Mouse (Mus musculus) telencephalon, adult 2 months (tissue): Measurements from ENCODE around the gene Nr0b2.

Source experiments
- DNase-seq: peaks from one replicate; pipeline ENCODE4 v3.0.0-alpha.2; 2011; ENCODE audit warnings: low read depth, low spot score

Nr0b2 gene

DNA sequence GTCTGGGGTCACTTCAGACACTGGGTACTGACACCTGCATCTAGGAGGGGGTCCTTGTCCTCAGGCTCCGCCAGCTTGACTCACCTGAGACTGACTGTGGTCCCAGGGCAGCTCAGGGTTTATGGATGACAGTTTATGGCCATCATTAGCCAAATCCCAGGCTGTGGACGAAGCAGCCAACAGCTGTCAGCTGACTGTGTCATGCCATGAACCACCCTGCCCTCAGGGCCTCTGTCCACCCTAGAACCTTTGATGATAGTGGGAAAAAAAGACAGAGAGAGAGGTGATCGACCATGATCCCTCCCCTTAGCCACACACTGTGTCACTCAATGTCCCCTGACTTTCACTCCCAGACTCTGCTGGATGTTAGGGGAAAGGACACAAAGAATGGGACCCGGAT, 8.4 kb downstream of the Nr0b2 start:
- no peak for DNase-seq

DNA sequence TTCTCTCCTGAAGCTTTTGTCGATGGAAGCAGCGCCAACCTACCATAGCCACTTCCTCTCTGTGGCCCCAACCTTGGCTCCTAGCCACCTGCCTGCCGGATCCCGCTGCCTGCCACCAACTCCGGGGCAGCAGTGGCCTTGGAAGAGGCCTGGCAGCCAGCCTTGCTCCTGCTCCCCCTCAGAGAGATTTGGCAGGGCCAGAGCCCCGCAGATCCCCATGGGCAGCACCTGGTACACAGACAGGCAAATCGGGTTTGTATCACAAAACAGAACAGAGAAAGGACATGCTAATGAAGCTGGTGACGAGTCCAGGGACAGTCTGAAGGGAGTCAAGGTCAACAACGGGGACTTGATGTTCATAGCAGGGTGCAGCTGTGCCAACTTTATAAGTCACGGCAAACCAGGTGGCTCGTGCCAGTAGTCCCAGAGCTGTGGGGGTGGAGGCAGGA, 10.0 kb downstream of the Nr0b2 start:
- no peak for DNase-seq

DNA sequence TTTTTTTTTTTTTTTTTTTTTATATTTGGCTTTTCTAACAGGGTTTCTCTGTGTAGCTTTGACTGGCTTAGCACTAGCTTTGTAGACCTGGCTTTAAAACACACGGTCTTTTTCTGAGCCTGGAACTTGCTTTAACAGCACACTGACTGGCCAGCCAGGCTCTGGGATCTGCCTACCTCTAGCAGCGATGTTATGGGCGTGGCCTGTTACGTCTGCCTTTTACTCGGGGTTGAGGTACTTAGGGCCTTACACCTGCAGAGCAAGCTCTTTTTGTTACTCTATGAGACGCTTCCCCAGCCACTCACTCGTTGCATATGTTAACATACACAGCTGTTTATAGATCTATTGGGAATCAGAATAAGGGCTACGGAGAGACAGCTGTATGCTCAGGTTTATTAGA, 14.1 kb downstream of the Nr0b2 start:
- DNase-seq, result no peak

DNA sequence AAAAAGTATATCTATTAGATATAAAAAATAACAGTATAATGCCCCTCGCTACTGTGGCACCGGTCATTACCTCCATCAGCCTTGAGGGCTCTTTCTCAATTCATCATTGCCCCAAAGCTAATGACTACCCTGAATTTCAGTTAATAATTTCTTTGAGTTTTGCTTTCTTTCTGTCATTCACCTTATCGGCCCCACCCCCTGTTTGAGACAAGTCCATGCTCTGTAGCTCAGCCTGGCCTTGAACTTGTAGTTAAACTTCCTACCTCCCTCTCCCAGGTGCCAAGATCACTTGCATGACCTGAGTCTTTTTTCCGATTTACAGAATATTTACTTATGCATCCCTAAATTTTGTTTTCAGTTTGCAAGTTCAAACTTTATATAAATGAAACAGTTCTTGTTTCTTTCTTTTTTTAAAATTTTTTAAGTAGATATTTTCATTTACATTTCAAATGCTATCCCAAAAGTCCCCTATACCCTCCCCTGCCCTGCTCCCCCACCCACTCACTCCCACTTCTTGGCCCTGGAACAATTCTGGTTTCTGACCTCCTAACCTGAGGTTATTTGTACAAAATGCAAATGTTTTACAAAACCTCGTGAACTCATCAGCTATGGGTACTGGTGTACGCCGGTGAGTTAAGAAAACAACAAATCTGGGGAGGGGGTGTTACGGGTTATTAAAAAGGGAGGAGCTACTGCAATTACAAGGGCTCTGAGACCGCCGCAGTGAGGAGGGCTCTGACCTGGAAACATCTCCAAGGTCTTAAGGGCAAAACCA, 16.3 kb downstream of the Nr0b2 start:
- DNase-seq, result no peak

DNA sequence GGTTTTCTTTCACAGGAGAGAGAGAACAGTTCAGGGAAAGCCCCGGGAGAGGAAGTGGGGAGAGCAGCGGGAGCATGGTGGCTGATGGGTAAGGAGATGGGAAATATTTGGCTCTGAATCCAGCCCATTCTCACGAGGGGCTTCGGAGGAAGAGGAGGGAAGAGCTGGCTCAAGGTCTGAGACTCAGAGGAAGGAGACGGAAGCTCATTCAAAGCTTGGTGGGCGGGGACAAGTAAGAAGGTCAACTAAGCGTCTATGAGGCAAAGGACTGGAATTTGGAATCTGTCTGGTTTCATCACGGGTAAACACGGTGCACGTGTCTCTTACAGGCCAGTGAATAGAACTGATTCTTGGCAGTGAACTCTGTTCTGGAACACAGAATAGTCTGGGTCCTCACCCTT, 16.9 kb downstream of the Nr0b2 start:
- no peak for DNase-seq

DNA sequence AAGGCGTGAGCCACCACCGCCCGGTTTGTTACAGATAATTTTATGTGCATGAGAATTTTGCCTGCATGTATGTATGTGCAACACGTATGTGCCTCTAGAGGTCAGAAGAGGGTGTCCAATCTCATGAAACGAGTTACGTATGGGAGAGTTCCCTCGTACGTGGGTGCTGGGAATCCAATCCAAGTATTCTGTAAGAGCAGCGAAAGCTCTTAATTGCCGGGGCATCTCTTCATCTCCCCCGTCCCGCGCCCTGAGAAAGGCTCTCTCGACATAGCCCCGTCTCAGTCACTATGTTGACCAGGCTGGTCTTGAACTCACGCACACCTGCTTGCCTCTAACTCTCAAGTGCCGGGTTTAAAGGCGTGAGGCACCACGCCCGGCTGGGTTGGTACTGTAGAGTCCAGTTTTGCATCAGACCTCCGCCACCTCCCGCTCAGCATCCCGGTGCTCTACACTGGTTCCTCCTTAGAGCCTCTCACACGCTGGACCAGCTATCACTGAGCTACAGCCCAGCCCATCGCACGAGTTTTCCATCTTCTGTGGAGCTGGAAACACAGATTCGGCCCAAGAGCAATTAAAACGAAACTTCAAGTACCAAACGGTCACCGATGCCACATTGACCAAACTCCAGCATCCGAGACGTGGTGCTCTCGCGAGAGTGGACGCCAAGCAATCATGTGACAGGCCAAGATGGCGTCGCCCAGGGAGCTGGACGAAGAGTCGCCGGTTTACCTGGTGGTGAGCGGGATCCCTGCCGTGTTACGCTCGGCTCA, 21.1 kb downstream of the Nr0b2 start, which contains the start of gene Gpatch3:
Gene Gpatch3, plus strand, starts transcription at position 676 of the 773 bp plus-strand sequence.
- peak; percentile 85 for DNase-seq

DNA sequence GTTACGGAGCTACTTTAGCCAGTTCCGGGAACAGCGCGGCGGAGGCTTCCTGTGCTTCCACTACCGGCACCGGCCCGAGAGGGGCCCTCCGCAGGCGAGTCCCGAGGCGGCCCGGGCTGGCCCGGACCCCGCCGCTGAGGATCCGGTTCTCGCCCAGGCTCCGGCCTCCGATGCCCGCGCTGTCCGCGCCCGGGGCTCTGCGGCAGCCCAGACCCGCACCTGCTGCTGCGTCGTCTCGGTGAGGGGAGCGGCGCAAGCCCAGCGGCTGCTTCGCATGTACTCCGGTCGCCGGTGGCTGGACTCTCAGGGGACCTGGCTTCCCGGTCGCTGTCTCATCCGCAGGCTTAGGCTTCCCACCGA, 21.6 kb downstream of the Nr0b2 start:
- no peak for DNase-seq

DNA sequence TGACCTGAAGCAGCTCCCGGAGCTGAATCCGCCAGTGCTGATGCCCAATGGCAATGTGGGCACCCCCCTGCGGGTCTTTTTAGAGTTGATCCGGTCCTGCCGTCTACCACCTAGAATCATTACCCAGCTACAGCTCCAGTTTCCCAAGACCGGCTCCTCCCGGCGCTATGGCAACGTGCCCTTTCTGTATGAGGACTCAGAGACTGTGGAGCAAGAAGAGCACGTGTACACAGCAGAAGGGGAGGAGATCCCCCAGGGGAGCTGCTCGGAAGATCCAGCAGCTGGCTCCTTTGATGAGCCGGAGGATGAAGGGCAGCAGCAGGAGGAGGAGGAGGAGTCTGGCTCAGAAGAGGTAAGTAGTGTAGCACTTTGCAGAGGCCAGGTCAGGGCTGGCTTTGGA, 24.8 kb downstream of the Nr0b2 start:
- DNase-seq, result no peak

DNA sequence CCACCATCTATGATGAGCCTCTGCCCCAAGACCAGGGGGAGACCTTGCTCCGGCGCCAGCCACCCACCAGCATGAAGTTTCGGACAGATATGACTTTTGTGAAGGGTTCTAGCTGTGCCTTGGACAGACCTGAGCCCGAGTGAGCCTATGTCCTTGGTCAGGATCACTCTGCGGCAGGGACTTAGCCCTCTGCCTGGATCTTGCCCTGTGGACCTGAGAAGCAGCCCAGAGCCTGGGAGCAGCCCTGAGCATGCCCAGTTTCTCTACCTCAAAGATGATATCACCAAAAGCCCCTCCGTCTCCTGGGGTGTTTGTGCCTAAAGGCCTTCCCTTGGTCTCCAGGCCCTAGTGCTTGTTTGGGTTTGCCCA, 30.5 kb downstream of the Nr0b2 start:
- DNase-seq, result no peak

DNA sequence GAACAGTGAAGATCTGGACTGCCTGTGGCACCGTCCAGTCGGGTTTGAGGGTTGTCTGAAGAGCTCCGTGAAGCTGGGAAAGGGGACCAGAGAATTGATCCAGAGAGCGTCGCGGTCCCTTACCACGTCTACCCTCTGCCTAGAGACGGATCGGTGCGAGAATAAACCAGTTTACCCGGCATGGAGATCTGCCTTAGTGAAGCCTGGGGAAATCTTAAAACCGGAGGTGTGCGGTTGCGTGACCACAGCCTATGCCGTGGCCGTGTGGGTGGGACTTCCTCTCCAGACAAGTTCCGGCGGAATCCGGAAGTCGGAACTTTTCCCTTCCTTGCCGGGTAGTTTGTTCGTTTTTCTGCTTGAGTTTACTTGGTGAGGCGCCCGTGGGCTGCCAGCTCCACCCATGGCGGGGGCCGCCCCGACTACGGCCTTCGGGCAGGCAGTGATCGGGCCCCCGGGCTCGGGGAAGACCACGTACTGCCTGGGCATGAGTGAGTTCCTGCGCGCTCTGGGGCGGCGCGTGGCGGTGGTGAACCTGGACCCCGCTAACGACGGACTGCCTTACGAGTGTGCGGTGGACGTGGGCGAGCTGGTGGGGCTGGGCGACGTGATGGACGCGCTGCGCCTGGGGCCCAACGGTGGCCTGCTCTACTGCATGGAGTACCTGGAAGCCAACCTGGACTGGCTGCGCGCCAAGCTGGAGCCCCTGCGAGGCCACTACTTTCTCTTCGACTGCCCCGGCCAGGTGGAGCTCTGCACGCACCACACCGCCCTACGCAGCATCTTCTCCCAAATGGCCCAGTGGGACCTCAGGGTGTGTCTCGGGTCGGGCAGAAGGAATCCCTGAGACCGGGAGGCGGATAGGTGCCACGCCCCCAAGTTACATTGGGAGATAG, 31.1 kb downstream of the Nr0b2 start, which contains the start of gene Gpn2:
Gene Gpn2, plus strand, starts transcription at position 304 of the 893 bp plus-strand sequence.
- DNase-seq, result peak; percentile 88

DNA sequence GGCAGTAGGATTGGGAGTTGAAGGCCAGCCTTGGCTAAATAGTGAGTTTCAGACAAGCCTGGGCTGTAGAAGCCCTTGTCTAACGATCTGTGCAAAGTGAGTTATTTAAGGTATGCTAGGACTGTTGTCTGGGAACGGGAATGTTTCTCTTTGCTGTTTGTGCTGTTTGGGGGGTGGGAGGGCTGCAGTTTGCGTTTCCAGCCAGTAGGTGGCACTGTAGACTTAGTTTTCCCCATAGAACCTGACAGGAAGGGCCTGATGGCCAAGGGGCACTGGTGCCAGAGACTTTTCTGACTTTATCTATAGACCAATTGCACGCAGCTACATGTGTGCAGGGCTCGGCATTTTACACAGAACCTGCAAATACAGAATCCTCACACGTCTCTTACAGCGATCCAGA, 39.4 kb downstream of the Nr0b2 start:
- DNase-seq, result no peak

DNA sequence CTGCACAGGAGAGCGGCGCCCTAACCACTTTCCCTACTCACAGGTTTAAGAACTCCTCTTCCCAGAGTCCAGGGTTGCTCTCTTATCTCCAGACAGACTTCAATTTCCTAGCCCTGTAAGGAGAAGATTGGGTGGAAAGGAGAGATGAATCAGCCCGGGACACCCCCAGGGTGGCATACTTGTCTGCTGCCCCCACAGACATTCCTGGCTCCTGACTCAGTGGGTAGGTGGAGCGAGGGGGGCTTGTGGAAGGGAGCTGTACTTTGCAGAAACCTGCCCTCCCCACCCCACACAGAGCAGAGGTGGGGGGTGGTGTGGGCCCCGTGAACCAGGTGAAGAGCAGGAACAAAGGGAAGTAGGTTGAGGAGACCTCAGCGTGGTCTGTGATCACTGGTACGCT, 42.4 kb downstream of the Nr0b2 start:
- DNase-seq, result no peak

DNA sequence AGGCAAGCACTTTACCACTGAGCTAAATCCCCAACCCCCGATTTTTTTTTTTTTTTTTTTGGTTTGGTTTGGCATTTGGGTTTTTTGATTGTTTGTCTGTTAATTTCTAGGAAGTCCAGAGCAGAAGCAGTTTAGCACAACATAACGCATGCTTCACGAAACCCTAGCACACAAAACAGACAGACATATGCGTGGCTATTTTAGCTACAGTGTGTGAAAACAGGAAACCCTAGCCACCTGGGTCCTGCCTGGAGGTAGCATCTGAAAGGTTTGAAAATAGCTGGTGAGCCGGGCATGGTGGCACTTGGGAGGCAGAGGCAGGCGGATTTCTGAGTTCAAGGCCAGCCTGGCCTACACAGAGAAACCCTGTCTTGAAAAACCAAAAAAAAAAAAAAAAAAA, 42.9 kb downstream of the Nr0b2 start:
- DNase-seq, result no peak

DNA sequence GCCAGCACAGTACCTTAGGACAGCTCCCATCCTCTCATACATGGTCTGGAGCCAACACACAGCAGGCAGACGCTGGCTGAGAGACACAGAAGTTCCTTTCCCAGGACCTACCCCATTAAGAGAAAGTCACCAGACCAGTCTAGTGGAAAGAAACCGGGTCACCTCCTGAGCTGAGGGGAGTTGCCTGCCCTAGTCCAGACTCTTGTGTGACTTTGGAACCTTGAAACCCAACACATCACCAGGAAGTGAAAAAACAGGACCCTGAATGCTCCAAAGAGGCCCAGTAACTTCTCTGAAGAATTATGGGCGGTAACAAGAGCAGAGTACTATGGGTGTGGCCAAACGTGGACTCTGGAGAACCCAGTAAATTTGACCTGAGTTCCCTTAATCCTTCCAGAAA, 45.4 kb downstream of the Nr0b2 start:
- no peak for DNase-seq

DNA sequence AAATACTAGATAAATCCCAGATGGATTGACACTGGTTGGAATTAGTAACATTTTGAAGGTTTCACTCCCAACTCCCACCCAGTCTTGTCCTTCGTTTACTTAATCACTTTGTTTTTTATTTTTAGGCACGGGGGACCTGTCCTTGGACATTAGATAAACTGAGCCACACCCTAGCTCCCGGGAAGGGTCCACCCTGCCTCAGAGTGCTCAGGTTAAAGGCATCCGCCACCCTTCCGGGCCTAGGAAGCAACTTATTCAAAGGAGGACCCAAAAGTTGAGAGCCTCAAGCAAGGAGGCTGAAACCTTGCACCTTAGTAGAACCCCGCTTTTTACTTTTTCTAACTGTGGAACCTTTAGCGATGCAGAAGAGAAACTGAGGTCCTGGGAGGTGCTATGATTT, 45.9 kb downstream of the Nr0b2 start:
- no peak for DNase-seq

DNA sequence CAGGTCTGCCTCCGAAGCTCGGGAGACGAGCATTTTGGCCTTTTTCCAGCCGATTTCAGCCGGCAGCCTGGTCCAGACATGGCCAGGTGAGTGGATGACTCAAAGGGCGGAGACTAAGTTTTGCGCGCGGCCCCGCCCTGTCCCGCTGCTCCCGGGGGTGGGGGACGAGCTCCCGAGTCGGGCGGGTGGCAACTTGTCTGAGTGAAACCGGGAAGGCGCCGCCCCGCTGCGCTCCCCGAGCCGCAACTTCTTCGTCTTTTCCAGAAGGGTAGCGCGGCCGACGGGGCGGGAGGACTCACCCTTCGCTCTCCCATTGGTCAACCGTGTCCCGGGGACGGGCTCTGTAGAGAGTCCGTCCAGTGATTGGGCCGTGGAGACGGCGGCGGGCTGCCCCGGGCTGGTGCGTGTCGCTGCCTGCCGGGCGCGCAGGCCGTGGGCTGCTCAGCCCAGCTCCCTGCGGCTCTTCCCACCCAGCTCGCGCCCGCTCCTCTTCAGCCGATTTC, 46.4 kb downstream of the Nr0b2 start:
- peak; percentile 40 for DNase-seq

DNA sequence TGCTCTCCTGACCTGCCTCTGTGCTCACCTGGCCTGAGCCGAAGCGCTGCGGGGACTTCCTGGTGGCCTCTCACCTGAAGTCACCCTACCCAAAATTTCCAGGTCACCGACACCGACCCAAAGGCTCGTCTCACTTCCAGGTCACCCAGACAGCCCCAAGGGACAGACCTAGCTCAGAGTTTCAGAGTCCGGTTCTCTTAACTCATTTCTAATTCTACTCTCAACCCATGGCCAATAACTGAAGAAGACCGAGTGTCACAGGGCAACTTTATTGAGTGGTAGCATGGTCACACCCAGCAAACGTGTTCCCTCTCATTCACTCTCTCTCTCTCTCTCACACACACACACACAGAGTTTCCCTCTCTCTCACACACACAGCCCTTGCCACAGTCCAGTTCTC, 47.1 kb downstream of the Nr0b2 start:
- no peak for DNase-seq

DNA sequence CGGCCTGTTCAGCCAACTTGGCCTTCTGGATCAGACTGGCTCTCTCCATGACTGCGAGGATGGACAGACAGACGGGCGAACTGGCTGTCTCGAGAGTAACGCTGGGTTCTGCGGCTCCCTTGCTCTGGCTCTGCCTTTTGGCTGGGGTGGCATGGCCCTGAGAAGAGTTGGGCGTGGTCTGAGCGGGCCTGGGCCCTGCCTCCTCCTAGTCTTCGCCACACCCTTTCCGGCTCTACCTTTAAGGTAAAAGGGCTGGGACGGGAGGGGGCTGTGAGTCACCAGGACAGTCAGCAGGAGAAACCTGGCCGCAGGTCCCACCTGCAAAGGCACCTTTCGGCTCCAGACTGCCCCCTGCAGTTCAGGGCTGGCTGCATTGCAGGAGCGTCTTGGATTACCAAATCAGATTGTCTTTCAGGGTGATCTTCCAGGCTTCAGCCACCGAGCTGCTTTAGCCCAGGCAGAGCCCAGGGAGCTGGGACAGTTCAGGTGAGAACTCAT, 48.6 kb downstream of the Nr0b2 start, which contains the start of gene Sfn:
Gene Sfn, minus strand, starts transcription at position 448 of the 498 bp plus-strand sequence.
- no peak for DNase-seq

DNA sequence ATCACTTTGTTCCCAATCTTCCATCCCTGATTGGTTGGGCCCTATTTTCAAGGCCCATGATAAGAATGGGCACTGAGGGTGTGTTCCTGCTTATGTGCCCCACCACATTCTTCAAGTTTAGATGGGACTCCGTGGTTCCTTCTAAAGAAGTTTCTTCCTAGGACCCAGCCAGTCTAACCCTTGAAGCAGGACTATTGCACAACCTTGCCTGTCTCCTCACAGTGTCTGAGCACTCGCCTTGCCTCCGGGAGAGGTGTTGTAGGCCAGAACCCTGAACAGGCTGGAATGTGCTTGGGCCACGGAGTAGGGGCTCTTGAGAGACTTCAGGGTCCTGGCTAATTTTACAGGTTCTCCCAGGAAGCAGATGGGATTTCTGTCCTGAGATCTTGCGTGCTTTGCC, 49.9 kb downstream of the Nr0b2 start:
- DNase-seq, result no peak

DNA sequence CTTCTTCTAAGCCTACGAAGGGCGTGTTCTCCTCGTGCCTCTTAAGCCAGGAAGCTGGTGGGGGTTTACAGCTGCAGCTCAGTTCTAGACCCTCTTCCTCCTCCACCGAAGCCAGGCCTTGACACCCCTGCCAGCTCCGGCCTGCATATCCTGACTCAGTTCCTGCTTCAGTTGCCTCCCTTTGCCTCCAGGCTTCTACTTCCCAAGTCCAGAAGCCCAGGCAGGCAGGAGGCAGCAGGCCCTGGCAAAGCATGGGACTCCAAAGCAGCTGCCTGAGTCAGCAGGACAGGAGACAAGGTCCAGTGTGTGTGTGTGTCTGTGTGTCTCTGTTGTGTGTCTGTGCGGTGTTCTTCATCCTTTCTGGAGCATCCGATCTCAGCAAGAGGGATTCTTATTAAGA, 51.0 kb downstream of the Nr0b2 start:
- no peak for DNase-seq

DNA sequence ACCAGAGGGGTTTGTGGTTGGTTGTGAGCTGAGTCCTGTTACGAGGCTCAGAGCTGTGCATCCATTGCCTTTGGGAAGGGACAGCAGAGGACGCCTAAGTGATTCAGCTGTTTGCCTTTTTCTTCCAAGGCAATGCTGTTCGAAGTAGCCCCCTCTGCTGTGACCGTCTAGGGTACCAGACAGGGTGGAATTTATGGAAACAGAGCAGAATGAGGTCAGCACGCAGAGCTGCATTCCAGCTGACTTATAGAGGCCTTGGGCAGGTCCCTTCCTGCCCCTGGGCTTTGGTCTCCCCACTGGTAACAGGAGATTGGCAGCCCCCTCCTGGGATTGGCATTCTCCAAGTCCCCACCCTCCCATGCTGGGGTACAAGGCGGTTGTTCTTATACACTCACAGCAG, 51.7 kb downstream of the Nr0b2 start:
- DNase-seq, result no peak

DNA sequence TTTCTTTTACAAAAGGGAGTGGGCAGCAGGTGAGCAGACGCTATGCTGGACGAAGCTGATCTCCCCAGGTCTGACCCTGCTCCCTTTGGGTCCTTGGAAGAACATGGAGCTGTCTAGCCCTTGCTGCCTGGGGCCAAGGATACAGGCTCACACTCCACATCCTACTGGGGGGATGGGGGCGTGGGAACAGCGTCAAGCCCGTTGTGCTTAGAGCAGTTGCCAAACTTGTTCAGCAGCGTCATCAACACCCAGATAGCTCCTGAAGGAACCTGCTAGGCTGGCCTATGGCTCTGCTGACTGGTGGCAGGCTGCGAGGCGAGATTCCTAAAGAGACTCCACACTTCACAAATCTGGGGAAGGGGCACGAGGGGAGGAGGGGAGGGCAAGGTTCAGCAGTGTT, 52.2 kb downstream of the Nr0b2 start:
- no peak for DNase-seq
